Mouse (Mus musculus): Measurements from ENCODE around the gene Myo10. TPM values are rescaled to one million over a fixed set of nuclear protein-coding genes. Genes with fewer than 3 reads are reported as not detected.

The Myo10 gene
- polyA plus RNA-seq, 1 experiment from 2014 or later: 42.0 TPM

- Histone ChIP-seq H3K4me3 (no peak overlapping the region), H3K4me2 (replicated peaks) (no peak overlapping the region), H3K9ac (no peak overlapping the region), H3K27me3 (no peaks in the 10 kb centered on the region), H3K27ac (no peak overlapping the region), H3K36me3 (no peaks in the 10 kb centered on the region), H3K4me1 (peaks cover 29% of the 10 kb centered on the region), H3K9me3 (replicated peaks) (no peaks in the 10 kb centered on the region)
- ATAC-seq (ENCODE audit: low FRiP score): no peak
- WGBS: 63% methylated on average over 16 of the region's 16 CpGs
Observed at GRCm38 (mm10) chr15:25669283-25670247, 47.2 kb downstream of the Myo10 start.

GRCm38 (mm10) chr15:25673231-25673980 lies 51.1 kb downstream of the Myo10 start:
- peak overlapping the region; percentile 70 for H3K27ac ChIP-seq
- peaks cover 43% of the 10 kb centered on the region for H3K4me1 ChIP-seq
- H3K9me3 ChIP-seq (replicated peaks): no peaks in the 10 kb centered on the region
- peak; percentile 42 for ATAC-seq (ENCODE audit: low FRiP score)
- no peaks in the 10 kb centered on the region for H3K27me3 ChIP-seq
- no peak overlapping the region for H3K9ac ChIP-seq
- WGBS: 33% methylated on average over 6 of the region's 6 CpGs
- H3K4me3 ChIP-seq: no peak overlapping the region
- H3K36me3 ChIP-seq: no peaks in the 10 kb centered on the region
- H3K4me2 ChIP-seq (replicated peaks): 0 out of 2 replicates have a peak overlapping the region, but pooled peaks have one; percentile 6

GRCm38 (mm10) chr15:25674099-25674931 lies 52.0 kb downstream of the Myo10 start:
- WGBS: 62% methylated on average over 17 of the region's 17 CpGs
- Histone ChIP-seq H3K4me1 (peaks cover 46% of the 10 kb centered on the region), H3K9me3 (replicated peaks) (no peaks in the 10 kb centered on the region), H3K4me3 (no peak overlapping the region), H3K27ac (peak overlapping the region; percentile 70), H3K27me3 (no peaks in the 10 kb centered on the region), H3K36me3 (no peaks in the 10 kb centered on the region), H3K9ac (no peak overlapping the region), H3K4me2 (replicated peaks) (no peak overlapping the region)
- peak; percentile 51 for ATAC-seq (ENCODE audit: low FRiP score)

- 91% methylated on average over 4 of the region's 4 CpGs for WGBS
- no peak overlapping the region for H3K9ac ChIP-seq
- H3K4me2 ChIP-seq (replicated peaks): no peak overlapping the region
- no peak for ATAC-seq (ENCODE audit: low FRiP score)
- H3K4me3 ChIP-seq: no peak overlapping the region
- H3K27me3 ChIP-seq: no peaks in the 10 kb centered on the region
- peak overlapping the region; percentile 40; the same call in 1 of the 2 replicates for H3K27ac ChIP-seq
- H3K9me3 ChIP-seq (replicated peaks): no peaks in the 10 kb centered on the region
- H3K4me1 ChIP-seq: peaks cover 46% of the 10 kb centered on the region
- no peaks in the 10 kb centered on the region for H3K36me3 ChIP-seq
Observed at GRCm38 (mm10) chr15:25674932-25675250, 52.6 kb downstream of the Myo10 start.

GRCm38 (mm10) chr15:25675359-25675758 lies 53.0 kb downstream of the Myo10 start:
- no peak overlapping the region for H3K27ac ChIP-seq

GRCm38 (mm10) chr15:25676056-25676785 lies 53.9 kb downstream of the Myo10 start:
- Histone ChIP-seq H3K27ac (peak overlapping the region; percentile 25; the same call in 1 of the 2 replicates), H3K4me1 (peaks cover 56% of the 10 kb centered on the region), H3K36me3 (no peaks in the 10 kb centered on the region), H3K9me3 (replicated peaks) (no peaks in the 10 kb centered on the region), H3K4me2 (replicated peaks) (no peak overlapping the region), H3K27me3 (no peaks in the 10 kb centered on the region), H3K9ac (no peak overlapping the region), H3K4me3 (no peak overlapping the region)
- WGBS: 66% methylated on average over 13 of the region's 13 CpGs
- ATAC-seq (ENCODE audit: low FRiP score): no peak

More at GRCm38 (mm10) chr15:25675359-25675758, 53.0 kb downstream of the Myo10 start:
- Histone ChIP-seq H3K4me2 (replicated peaks) (no peak overlapping the region), H3K27me3 (no peaks in the 10 kb centered on the region), H3K36me3 (no peaks in the 10 kb centered on the region), H3K4me3 (no peak overlapping the region), H3K4me1 (peaks cover 49% of the 10 kb centered on the region), H3K9me3 (replicated peaks) (no peaks in the 10 kb centered on the region), H3K9ac (no peak overlapping the region)
- ATAC-seq (ENCODE audit: low FRiP score): no peak
- WGBS: 86% methylated on average over 11 of the region's 11 CpGs

- Histone ChIP-seq H3K4me3 (no peak overlapping the region), H3K4me1 (peaks cover 44% of the 10 kb centered on the region), H3K27me3 (no peaks in the 10 kb centered on the region), H3K4me2 (replicated peaks) (no peak overlapping the region), H3K27ac (no peak overlapping the region), H3K36me3 (no peaks in the 10 kb centered on the region), H3K9ac (no peak overlapping the region), H3K9me3 (replicated peaks) (no peaks in the 10 kb centered on the region)
- WGBS: 41% methylated on average over 3 of the region's 3 CpGs
- ATAC-seq (ENCODE audit: low FRiP score): no peak
Observed at GRCm38 (mm10) chr15:25679081-25679480, 56.8 kb downstream of the Myo10 start.

- WGBS: 85% methylated on average over 4 of the region's 4 CpGs
- no peak overlapping the region for H3K27ac ChIP-seq
- no peaks in the 10 kb centered on the region for H3K36me3 ChIP-seq
- no peaks in the 10 kb centered on the region for H3K27me3 ChIP-seq
- H3K9ac ChIP-seq: no peak overlapping the region
- peaks cover 41% of the 10 kb centered on the region for H3K4me1 ChIP-seq
- no peak for ATAC-seq (ENCODE audit: low FRiP score)
- no peaks in the 10 kb centered on the region for H3K9me3 ChIP-seq (replicated peaks)
- no peak overlapping the region for H3K4me2 ChIP-seq (replicated peaks)
- no peak overlapping the region for H3K4me3 ChIP-seq
Observed at GRCm38 (mm10) chr15:25679616-25680015, 57.3 kb downstream of the Myo10 start.

GRCm38 (mm10) chr15:25680269-25680818 lies 58.0 kb downstream of the Myo10 start:
- Histone ChIP-seq H3K36me3 (no peaks in the 10 kb centered on the region), H3K9ac (no peak overlapping the region), H3K27ac (peak overlapping the region; percentile 62), H3K4me1 (peaks cover 41% of the 10 kb centered on the region), H3K27me3 (no peaks in the 10 kb centered on the region), H3K9me3 (replicated peaks) (no peaks in the 10 kb centered on the region), H3K4me3 (no peak overlapping the region), H3K4me2 (replicated peaks) (peak overlapping the region; percentile 13; the same call in 1 of the 2 replicates)
- WGBS: 42% methylated on average over 10 of the region's 10 CpGs
- ATAC-seq (ENCODE audit: low FRiP score): peak; percentile 52

GRCm38 (mm10) chr15:25682953-25683507 lies 60.7 kb downstream of the Myo10 start:
- Histone ChIP-seq H3K4me1 (peaks cover 30% of the 10 kb centered on the region), H3K27me3 (no peaks in the 10 kb centered on the region), H3K9me3 (replicated peaks) (no peaks in the 10 kb centered on the region), H3K36me3 (no peaks in the 10 kb centered on the region), H3K27ac (no peak overlapping the region), H3K4me2 (replicated peaks) (no peak overlapping the region), H3K9ac (no peak overlapping the region), H3K4me3 (no peak overlapping the region)
- 57% methylated on average over 13 of the region's 13 CpGs for WGBS
- no peak for ATAC-seq (ENCODE audit: low FRiP score)

- Histone ChIP-seq H3K4me2 (replicated peaks) (no peak overlapping the region), H3K9ac (no peak overlapping the region), H3K36me3 (no peaks in the 10 kb centered on the region), H3K4me3 (no peak overlapping the region), H3K9me3 (replicated peaks) (no peaks in the 10 kb centered on the region), H3K4me1 (peaks cover 33% of the 10 kb centered on the region), H3K27me3 (no peaks in the 10 kb centered on the region), H3K27ac (no peak overlapping the region)
- WGBS: 91% methylated on average over 9 of the region's 9 CpGs
- ATAC-seq (ENCODE audit: low FRiP score): no peak
Observed at GRCm38 (mm10) chr15:25685186-25685585, 62.9 kb downstream of the Myo10 start.

Measured in hindbrain, embryonic 12.5 days (tissue).